Mouse (Mus musculus): Measurements from ENCODE around the gene Oas2.

GRCm38 (mm10) chr5:120687897-120688296, 61.8 kb downstream of the Oas2 start:
- TF ChIP-seq CTCF (IDR thresholded peaks at IDR 0.05; ENCODE audit: control insufficient read depth, insufficient read depth, low read length) (0 out of 2 replicates have a peak, but pooled peaks have one; percentile 6), POLR2A (IDR thresholded peaks at IDR 0.05; ENCODE audit: borderline replicate concordance, control insufficient read depth, low read depth, low read length) (no peak)

Data from bone marrow, adult 2 months (tissue).